Mouse (Mus musculus): Measurements from ENCODE around the gene Pum3.
"Not testable (repeated sequence)": the region's sequence is repeated elsewhere in the genome, so short reads cannot be mapped to it uniquely, and the experiment has no call there.

The Pum3 gene

GRCm38 (mm10) chr19:27392431-27392830, 37.2 kb downstream of the Pum3 start:
- no peak for DNase-seq (ENCODE audit: low read depth, low spot score)

- DNase-seq (ENCODE audit: low read depth, low spot score), result no peak
Measured at GRCm38 (mm10) chr19:27391344-27391743, 38.3 kb downstream of the Pum3 start.

GRCm38 (mm10) chr19:27389566-27389965, 40.1 kb downstream of the Pum3 start:
- DNase-seq (ENCODE audit: low read depth, low spot score), result not testable (repeated sequence)

GRCm38 (mm10) chr19:27385304-27385703, 44.3 kb downstream of the Pum3 start:
- DNase-seq (ENCODE audit: low read depth, low spot score), result no peak

- no peak for DNase-seq (ENCODE audit: low read depth, low spot score)
Measured at GRCm38 (mm10) chr19:27383266-27383665, 46.4 kb downstream of the Pum3 start.

- no peak for DNase-seq (ENCODE audit: low read depth, low spot score)
Measured at GRCm38 (mm10) chr19:27382131-27382530, 47.5 kb downstream of the Pum3 start.

GRCm38 (mm10) chr19:27379712-27380401, 49.8 kb downstream of the Pum3 start:
- DNase-seq (ENCODE audit: low read depth, low spot score), result no peak

- DNase-seq (ENCODE audit: low read depth, low spot score), result no peak
Measured at GRCm38 (mm10) chr19:27370784-27371183, 58.8 kb downstream of the Pum3 start.

- DNase-seq (ENCODE audit: low read depth, low spot score), result no peak
Measured at GRCm38 (mm10) chr19:27370174-27370573, 59.5 kb downstream of the Pum3 start.

GRCm38 (mm10) chr19:27369461-27370135, 60.0 kb downstream of the Pum3 start:
- DNase-seq (ENCODE audit: low read depth, low spot score), result no peak

GRCm38 (mm10) chr19:27366113-27366746, 63.4 kb downstream of the Pum3 start:
- no peak for DNase-seq (ENCODE audit: low read depth, low spot score)

GRCm38 (mm10) chr19:27364521-27364931, 65.1 kb downstream of the Pum3 start:
- DNase-seq (ENCODE audit: low read depth, low spot score), result no peak

GRCm38 (mm10) chr19:27363891-27364290, 65.7 kb downstream of the Pum3 start:
- DNase-seq (ENCODE audit: low read depth, low spot score), result no peak

- DNase-seq (ENCODE audit: low read depth, low spot score), result no peak
Measured at GRCm38 (mm10) chr19:27360381-27360780, 69.2 kb downstream of the Pum3 start.

- DNase-seq (ENCODE audit: low read depth, low spot score), result no peak
Measured at GRCm38 (mm10) chr19:27351700-27352099, 77.9 kb downstream of the Pum3 start.

GRCm38 (mm10) chr19:27346501-27346900, 83.1 kb downstream of the Pum3 start:
- no peak for DNase-seq (ENCODE audit: low read depth, low spot score)
